ENCODE assay signal across 29 mouse cellular contexts in genomic region chr15:98120831-98121230, GRCm38 (mm10). TPM values are rescaled to one million over a fixed set of nuclear protein-coding genes. Genes with fewer than 3 reads are reported as not detected.
"Had no signal": no experiment of that assay in that cellular context is flagged by ENCODE, and none has a peak within 500 bp of the region (broad histone marks: within the 10 kb centered on the region; RNA-seq: fewer than 3 reads in every experiment).

No protein-coding gene starts in this region.

- ATAC-seq: hindbrain, embryonic 16.5 days; intestine, embryonic 16.5 days had no signal

- DNase-seq: gastrocnemius, postnatal 10 days; gastrocnemius, postnatal 25 days; heart, adult 2 months; heart, postnatal 4 days; kidney, adult 11 months; kidney, adult 2 months; kidney, adult 9 months; kidney, postnatal 14 days; kidney, postnatal 36 days; liver; liver, embryonic 13.5 days had no signal

- H3K27me3 ChIP-seq: heart, embryonic 13.5 days; heart, embryonic 15.5 days; hindbrain, embryonic 12.5 days; kidney, embryonic 15.5 days; limb, embryonic 12.5 days; liver, embryonic 13.5 days; liver, embryonic 15.5 days had no signal

- H3K4me2 ChIP-seq: heart, embryonic 11.5 days; heart, embryonic 13.5 days; heart, embryonic 15.5 days; hindbrain, embryonic 12.5 days; hindbrain, embryonic 14.5 days; kidney, embryonic 15.5 days; limb, embryonic 12.5 days; liver, embryonic 11.5 days; liver, embryonic 13.5 days; liver, embryonic 15.5 days had no signal

- H3K4me1 ChIP-seq: hindbrain, embryonic 10.5 days; hindbrain, embryonic 12.5 days; kidney, embryonic 15.5 days; limb, embryonic 10.5 days; limb, embryonic 12.5 days had no signal

- H3K4me3 ChIP-seq: heart, adult 2 months; heart, embryonic 13.5 days; heart, embryonic 15.5 days; hindbrain, embryonic 10.5 days; hindbrain, embryonic 12.5 days; kidney, embryonic 15.5 days; layer of hippocampus, adult 2 months; left cerebral cortex, adult 2 months; limb, embryonic 10.5 days; limb, embryonic 12.5 days; liver, embryonic 13.5 days; liver, embryonic 15.5 days had no signal

- H3K27ac ChIP-seq: heart, adult 2 months; heart, embryonic 13.5 days; heart, embryonic 15.5 days; hindbrain, embryonic 10.5 days; hindbrain, embryonic 12.5 days; hindbrain, embryonic 14.5 days; kidney, embryonic 15.5 days; kidney, postnatal 0 days; layer of hippocampus, adult 2 months; left cerebral cortex, adult 2 months; limb, embryonic 10.5 days; limb, embryonic 12.5 days; liver, embryonic 13.5 days; liver, embryonic 15.5 days had no signal

- H3K9me3 ChIP-seq: heart, embryonic 13.5 days; heart, embryonic 15.5 days; hindbrain, embryonic 10.5 days; hindbrain, embryonic 12.5 days; kidney, embryonic 15.5 days; limb, embryonic 10.5 days; limb, embryonic 12.5 days; liver, embryonic 13.5 days; liver, embryonic 15.5 days had no signal

- H3K9ac ChIP-seq: heart, embryonic 13.5 days; heart, embryonic 15.5 days; hindbrain, embryonic 12.5 days; hindbrain, embryonic 14.5 days; kidney, embryonic 15.5 days; limb, embryonic 12.5 days; liver, embryonic 13.5 days; liver, embryonic 15.5 days had no signal

RNA-seq across cellular contexts. Expression of gene Ccdc184, which starts 46.1 kb away (rescaled TPM):
- total RNA-seq: gastrocnemius, postnatal 10 days; gastrocnemius, postnatal 25 days; gastrocnemius, postnatal 4 days; granulocyte monocyte progenitor cell, adult 5-6 weeks had no signal
- polyA plus RNA-seq: liver, embryonic 11.5 days had no signal
